Mouse (Mus musculus): ENCODE results near the gene Tstd2. TPM values are rescaled to one million over a fixed set of nuclear protein-coding genes. Genes with fewer than 3 reads are reported as not detected.

Gene Tstd2
- polyA plus RNA-seq, 1 experiment from 2014 or later = 23.9 TPM

- H3K9ac ChIP-seq = no peak overlapping the region
- no peaks in the 10 kb centered on the region for H3K9me3 ChIP-seq (replicated peaks)
- H3K27ac ChIP-seq = no peak overlapping the region
- no peak for ATAC-seq
- 87% methylated on average over 10 of the region's 10 CpGs for WGBS (ENCODE audit: insufficient replicate concordance)
- no peak overlapping the region for H3K4me2 ChIP-seq
- H3K36me3 ChIP-seq = peaks cover 99% of the 10 kb centered on the region
- no peaks in the 10 kb centered on the region for H3K27me3 ChIP-seq (replicated peaks)
- no peaks in the 10 kb centered on the region for H3K4me1 ChIP-seq
- no peak overlapping the region for H3K4me3 ChIP-seq
These were observed 21.8 kb downstream of the Tstd2 start for GRCm38 (mm10) chr4:46116544-46117175.

GRCm38 (mm10) chr4:46115308-46115707 is 23.2 kb downstream of the Tstd2 start:
- Histone ChIP-seq H3K4me1 (no peaks in the 10 kb centered on the region), H3K27me3 (replicated peaks) (no peaks in the 10 kb centered on the region), H3K4me3 (no peak overlapping the region), H3K27ac (no peak overlapping the region), H3K4me2 (no peak overlapping the region), H3K36me3 (peaks cover 99% of the 10 kb centered on the region), H3K9ac (no peak overlapping the region), H3K9me3 (replicated peaks) (no peaks in the 10 kb centered on the region)
- WGBS (ENCODE audit: insufficient replicate concordance) = 80% methylated on average over 1 of the region's 1 CpGs
- ATAC-seq = no peak

GRCm38 (mm10) chr4:46111361-46111760 is 27.1 kb downstream of the Tstd2 start:
- Histone ChIP-seq H3K27me3 (replicated peaks) (no peaks in the 10 kb centered on the region), H3K27ac (no peak overlapping the region), H3K4me3 (no peak overlapping the region), H3K9ac (no peak overlapping the region), H3K9me3 (replicated peaks) (no peaks in the 10 kb centered on the region), H3K4me2 (no peak overlapping the region), H3K4me1 (no peaks in the 10 kb centered on the region), H3K36me3 (peaks cover 99% of the 10 kb centered on the region)
- WGBS (ENCODE audit: insufficient replicate concordance) = 55% methylated on average over 3 of the region's 3 CpGs
- no peak for ATAC-seq

DNA sequence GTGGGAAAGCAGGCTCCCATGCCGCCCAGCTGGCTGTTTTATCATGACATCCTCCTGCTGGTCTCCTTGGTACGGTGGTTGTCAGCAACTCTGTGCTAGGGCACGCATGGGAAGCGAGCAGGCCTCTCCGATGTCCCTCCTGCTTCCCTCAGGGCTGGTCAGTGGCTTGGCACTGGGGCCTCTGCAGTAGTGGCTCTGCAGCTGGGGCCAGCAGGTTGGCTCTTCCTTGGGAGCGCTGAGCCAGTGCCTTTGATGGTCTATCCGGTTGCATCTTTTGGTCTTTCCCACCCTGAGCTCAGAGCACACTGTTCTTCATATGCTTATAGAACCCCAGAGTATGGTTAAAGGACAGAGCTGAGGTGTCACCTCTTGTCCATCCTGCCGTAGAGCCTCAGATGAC is 28.4 kb downstream of the Tstd2 start:
- Histone ChIP-seq H3K36me3 (peaks cover 99% of the 10 kb centered on the region), H3K9ac (no peak overlapping the region), H3K27ac (no peak overlapping the region), H3K4me2 (no peak overlapping the region), H3K27me3 (replicated peaks) (no peaks in the 10 kb centered on the region), H3K9me3 (replicated peaks) (no peaks in the 10 kb centered on the region), H3K4me1 (no peaks in the 10 kb centered on the region), H3K4me3 (no peak overlapping the region)
- 89% methylated on average over 8 of the region's 8 CpGs for WGBS (ENCODE audit: insufficient replicate concordance)
- ATAC-seq = no peak

- Histone ChIP-seq H3K9me3 (replicated peaks) (no peaks in the 10 kb centered on the region), H3K4me2 (no peak overlapping the region), H3K36me3 (peaks cover 99% of the 10 kb centered on the region), H3K27ac (no peak overlapping the region), H3K4me3 (no peak overlapping the region), H3K9ac (no peak overlapping the region), H3K27me3 (replicated peaks) (no peaks in the 10 kb centered on the region), H3K4me1 (peaks cover 34% of the 10 kb centered on the region)
- ATAC-seq = no peak
- WGBS (ENCODE audit: insufficient replicate concordance) = 84% methylated on average over 10 of the region's 10 CpGs
These were observed 36.3 kb downstream of the Tstd2 start for GRCm38 (mm10) chr4:46102078-46102769.

DNA sequence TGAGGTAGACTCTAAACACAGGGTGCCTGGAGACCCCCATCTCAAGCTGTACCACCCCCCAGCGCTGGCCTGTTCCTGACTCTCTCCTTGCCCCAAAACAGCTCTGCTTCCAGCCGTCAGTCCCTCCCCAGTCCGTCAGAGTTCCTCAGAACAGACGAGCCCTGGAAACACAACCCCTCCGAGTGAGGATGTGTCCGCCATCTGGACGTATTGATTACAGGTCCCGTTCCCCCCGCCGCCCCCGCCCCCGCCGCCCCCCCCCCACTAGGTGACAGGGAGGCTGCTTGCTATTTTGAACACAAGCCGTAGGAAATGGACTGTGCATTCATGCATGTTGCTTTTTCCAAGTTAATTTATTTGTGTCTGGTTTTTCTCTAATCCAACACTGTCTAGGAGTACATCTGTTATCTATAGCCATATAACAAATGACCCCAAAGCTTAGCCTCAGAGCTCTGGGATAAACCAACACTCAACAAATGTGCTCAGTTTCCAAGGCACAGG is 37.2 kb downstream of the Tstd2 start:
- no peaks in the 10 kb centered on the region for H3K27me3 ChIP-seq (replicated peaks)
- no peak overlapping the region for H3K9ac ChIP-seq
- no peak overlapping the region for H3K27ac ChIP-seq
- 0 out of 2 replicates have a peak overlapping the region, but pooled peaks have one; percentile 31 for H3K4me2 ChIP-seq
- H3K9me3 ChIP-seq (replicated peaks) = no peaks in the 10 kb centered on the region
- H3K4me3 ChIP-seq = no peak overlapping the region
- ATAC-seq = no peak
- 31% methylated on average over 14 of the region's 14 CpGs for WGBS (ENCODE audit: insufficient replicate concordance)
- peaks cover 34% of the 10 kb centered on the region for H3K4me1 ChIP-seq
- peaks cover 99% of the 10 kb centered on the region for H3K36me3 ChIP-seq

- ATAC-seq = no peak
- Histone ChIP-seq H3K4me2 (no peak overlapping the region), H3K9me3 (replicated peaks) (no peaks in the 10 kb centered on the region), H3K4me1 (peaks cover 34% of the 10 kb centered on the region), H3K9ac (no peak overlapping the region), H3K36me3 (peaks cover 100% of the 10 kb centered on the region), H3K27me3 (replicated peaks) (no peaks in the 10 kb centered on the region), H3K4me3 (no peak overlapping the region), H3K27ac (no peak overlapping the region)
- 55% methylated on average over 7 of the region's 7 CpGs for WGBS (ENCODE audit: insufficient replicate concordance)
These were observed 38.0 kb downstream of the Tstd2 start for GRCm38 (mm10) chr4:46100539-46100938.

- H3K36me3 ChIP-seq = peaks cover 100% of the 10 kb centered on the region
- H3K9ac ChIP-seq = no peak overlapping the region
- H3K27ac ChIP-seq = no peak overlapping the region
- H3K4me1 ChIP-seq = peaks cover 29% of the 10 kb centered on the region
- no peaks in the 10 kb centered on the region for H3K27me3 ChIP-seq (replicated peaks)
- no peak overlapping the region for H3K4me3 ChIP-seq
- WGBS (ENCODE audit: insufficient replicate concordance) = 83% methylated on average over 9 of the region's 9 CpGs
- no peaks in the 10 kb centered on the region for H3K9me3 ChIP-seq (replicated peaks)
- no peak overlapping the region for H3K4me2 ChIP-seq
- no peak for ATAC-seq
These were observed 39.4 kb downstream of the Tstd2 start for GRCm38 (mm10) chr4:46099132-46099531.

- Histone ChIP-seq H3K4me2 (no peak overlapping the region), H3K27me3 (replicated peaks) (no peaks in the 10 kb centered on the region), H3K27ac (no peak overlapping the region), H3K4me3 (no peak overlapping the region), H3K4me1 (peaks cover 15% of the 10 kb centered on the region), H3K9me3 (replicated peaks) (no peaks in the 10 kb centered on the region), H3K36me3 (peaks cover 100% of the 10 kb centered on the region), H3K9ac (no peak overlapping the region)
- 85% methylated on average over 2 of the region's 2 CpGs for WGBS (ENCODE audit: insufficient replicate concordance)
- ATAC-seq = no peak
These were observed 40.9 kb downstream of the Tstd2 start for GRCm38 (mm10) chr4:46097591-46097990.

GRCm38 (mm10) chr4:46096546-46096945 is 41.9 kb downstream of the Tstd2 start:
- H3K4me2 ChIP-seq = no peak overlapping the region
- WGBS (ENCODE audit: insufficient replicate concordance) = 83% methylated on average over 7 of the region's 7 CpGs
- H3K27ac ChIP-seq = no peak overlapping the region
- no peak for ATAC-seq
- no peaks in the 10 kb centered on the region for H3K27me3 ChIP-seq (replicated peaks)
- peaks cover 100% of the 10 kb centered on the region for H3K36me3 ChIP-seq
- no peak overlapping the region for H3K4me3 ChIP-seq
- H3K9ac ChIP-seq = no peak overlapping the region
- H3K9me3 ChIP-seq (replicated peaks) = no peaks in the 10 kb centered on the region
- peaks cover 9% of the 10 kb centered on the region for H3K4me1 ChIP-seq

- no peak for ATAC-seq
- WGBS (ENCODE audit: insufficient replicate concordance) = 91% methylated on average over 3 of the region's 3 CpGs
- Histone ChIP-seq H3K27me3 (replicated peaks) (no peaks in the 10 kb centered on the region), H3K36me3 (peaks cover 100% of the 10 kb centered on the region), H3K27ac (no peak overlapping the region), H3K9ac (no peak overlapping the region), H3K4me1 (peaks cover 2% of the 10 kb centered on the region), H3K4me3 (no peak overlapping the region), H3K4me2 (no peak overlapping the region), H3K9me3 (replicated peaks) (no peaks in the 10 kb centered on the region)
These were observed 42.7 kb downstream of the Tstd2 start for GRCm38 (mm10) chr4:46095826-46096159.

- H3K27me3 ChIP-seq (replicated peaks) = no peaks in the 10 kb centered on the region
- H3K27ac ChIP-seq = no peak overlapping the region
- H3K9ac ChIP-seq = no peak overlapping the region
- ATAC-seq = no peak
- H3K4me1 ChIP-seq = no peaks in the 10 kb centered on the region
- WGBS (ENCODE audit: insufficient replicate concordance) = 66% methylated on average over 15 of the region's 15 CpGs
- no peak overlapping the region for H3K4me2 ChIP-seq
- H3K36me3 ChIP-seq = peaks cover 100% of the 10 kb centered on the region
- H3K9me3 ChIP-seq (replicated peaks) = no peaks in the 10 kb centered on the region
- no peak overlapping the region for H3K4me3 ChIP-seq
These were observed 43.3 kb downstream of the Tstd2 start for GRCm38 (mm10) chr4:46094916-46095825.

All from liver, embryonic 12.5 days (tissue).